Mouse (Mus musculus): ENCODE results near the gene Trp53inp2. TPM values are rescaled to one million over a fixed set of nuclear protein-coding genes. Genes with fewer than 3 reads are reported as not detected.

Trp53inp2 gene
- total and polyA plus RNA-seq, 3 experiments, result 410 to 512 (median 457) TPM

DNA sequence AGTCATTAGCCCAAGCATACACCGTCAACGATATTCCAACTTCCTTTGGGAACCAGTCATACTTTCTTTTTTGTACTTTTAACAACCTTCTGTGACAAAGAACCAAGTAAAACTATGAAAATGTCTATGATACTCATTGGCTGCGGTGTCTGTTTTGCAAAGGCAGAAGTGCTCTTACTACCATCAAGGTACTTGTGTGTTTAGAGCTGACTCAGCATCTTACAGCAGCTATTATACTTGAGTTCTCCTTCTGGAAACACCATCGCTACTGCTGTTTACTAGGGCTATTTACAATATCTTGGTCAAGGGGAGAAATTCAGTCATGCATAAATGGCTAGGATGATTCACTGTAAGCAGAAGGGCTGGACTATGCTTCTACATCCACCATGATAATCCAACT is 21.1 kb downstream of the Trp53inp2 start:
- H3K9ac ChIP-seq (ENCODE audit: low read depth, low read length), result no peak overlapping the region
- no peaks in the 10 kb centered on the region for H3K79me2 ChIP-seq (replicated peaks; ENCODE audit: control insufficient read depth, insufficient read depth, low read length)
- TF ChIP-seq EP300 (IDR thresholded peaks at IDR 0.05; ENCODE audit: insufficient read depth, low read depth, low read length) (no peak), POLR2A (IDR thresholded peaks at IDR 0.05; ENCODE audit: insufficient read depth, low read depth, low read length) (no peak), CTCF (IDR thresholded peaks at IDR 0.05) (no peak)
- no peak overlapping the region for H3K27ac ChIP-seq
- H3K4me3 ChIP-seq, result no peak overlapping the region
- DNase-seq, result no peak
- WGBS, result 97% methylated on average over 4 of the region's 4 CpGs
- peaks cover 18% of the 10 kb centered on the region for H3K36me3 ChIP-seq (ENCODE audit: control insufficient read depth, insufficient read depth, low read length)
- H3K27me3 ChIP-seq (ENCODE audit: control insufficient read depth, insufficient read depth, low read length), result no peaks in the 10 kb centered on the region
- intact Hi-C loops (cut with DNase I), result no loop called here
- no peaks in the 10 kb centered on the region for H3K4me1 ChIP-seq (ENCODE audit: control insufficient read depth, insufficient read depth, low read length)

DNA sequence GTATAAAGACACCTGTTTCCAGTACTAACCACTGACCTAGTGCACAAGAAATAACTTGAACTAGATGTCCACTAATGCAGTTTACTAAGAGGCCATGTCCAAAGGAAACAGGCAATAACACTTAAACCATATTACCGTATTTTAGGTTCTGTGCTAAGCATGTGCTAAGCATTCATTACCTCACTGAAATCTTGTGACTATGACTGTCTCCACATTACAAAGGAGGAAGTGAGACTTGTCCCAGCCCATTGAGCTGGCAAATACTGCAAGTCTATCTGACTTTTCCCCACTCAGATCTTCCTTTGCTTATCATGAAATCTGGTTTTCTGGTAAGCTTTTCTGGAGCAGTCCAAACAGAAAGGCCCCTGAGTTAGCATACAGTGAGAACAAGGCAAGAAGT is 23.8 kb downstream of the Trp53inp2 start:
- TF ChIP-seq EP300 (IDR thresholded peaks at IDR 0.05; ENCODE audit: insufficient read depth, low read depth, low read length) (no peak), POLR2A (IDR thresholded peaks at IDR 0.05; ENCODE audit: insufficient read depth, low read depth, low read length) (no peak), CTCF (IDR thresholded peaks at IDR 0.05) (no peak)
- no peak for DNase-seq
- no peaks in the 10 kb centered on the region for H3K27me3 ChIP-seq (ENCODE audit: control insufficient read depth, insufficient read depth, low read length)
- no peak overlapping the region for H3K27ac ChIP-seq
- H3K4me1 ChIP-seq (ENCODE audit: control insufficient read depth, insufficient read depth, low read length), result no peaks in the 10 kb centered on the region
- H3K9ac ChIP-seq (ENCODE audit: low read depth, low read length), result no peak overlapping the region
- 76% methylated on average over 1 of the region's 1 CpGs for WGBS
- intact Hi-C loops (cut with DNase I), result no loop called here
- H3K4me3 ChIP-seq, result no peak overlapping the region
- peaks cover 14% of the 10 kb centered on the region for H3K36me3 ChIP-seq (ENCODE audit: control insufficient read depth, insufficient read depth, low read length)
- no peaks in the 10 kb centered on the region for H3K79me2 ChIP-seq (replicated peaks; ENCODE audit: control insufficient read depth, insufficient read depth, low read length)

DNA sequence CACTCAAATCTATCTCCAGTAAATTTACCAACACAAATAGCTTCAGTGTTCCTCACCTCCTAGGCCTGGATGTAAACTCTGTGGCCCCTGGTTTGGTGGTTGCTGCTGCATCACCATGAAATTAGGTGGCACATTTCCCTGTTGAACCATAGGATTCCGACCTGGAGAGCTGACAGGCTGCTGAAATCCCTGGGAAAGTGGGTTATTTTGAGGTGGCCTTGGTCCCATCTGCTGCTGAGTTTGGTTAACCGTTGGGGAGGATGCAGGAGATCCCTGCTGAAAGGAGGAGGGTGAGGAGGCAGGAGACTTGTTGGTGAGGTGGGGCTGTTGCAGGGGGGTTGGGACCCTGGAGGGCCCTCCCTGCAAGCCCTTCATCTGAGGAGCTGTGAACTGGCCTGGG is 40.1 kb downstream of the Trp53inp2 start:
- intact Hi-C loops (cut with DNase I), result no loop called here
- H3K27ac ChIP-seq, result no peak overlapping the region
- DNase-seq, result no peak
- H3K79me2 ChIP-seq (replicated peaks; ENCODE audit: control insufficient read depth, insufficient read depth, low read length), result no peaks in the 10 kb centered on the region
- H3K9ac ChIP-seq (ENCODE audit: low read depth, low read length), result no peak overlapping the region
- no peak overlapping the region for H3K4me3 ChIP-seq
- no peaks in the 10 kb centered on the region for H3K4me1 ChIP-seq (ENCODE audit: control insufficient read depth, insufficient read depth, low read length)
- no peaks in the 10 kb centered on the region; the same call in 1 of the 2 replicates for H3K36me3 ChIP-seq (ENCODE audit: control insufficient read depth, insufficient read depth, low read length)
- 77% methylated on average over 2 of the region's 2 CpGs for WGBS
- H3K27me3 ChIP-seq (ENCODE audit: control insufficient read depth, insufficient read depth, low read length), result no peaks in the 10 kb centered on the region
- no peak for TF ChIP-seq POLR2A (IDR thresholded peaks at IDR 0.05; ENCODE audit: insufficient read depth, low read depth, low read length)
- no peak for TF ChIP-seq CTCF (IDR thresholded peaks at IDR 0.05)
- TF ChIP-seq EP300 (IDR thresholded peaks at IDR 0.05; ENCODE audit: insufficient read depth, low read depth, low read length), result no peak

DNA sequence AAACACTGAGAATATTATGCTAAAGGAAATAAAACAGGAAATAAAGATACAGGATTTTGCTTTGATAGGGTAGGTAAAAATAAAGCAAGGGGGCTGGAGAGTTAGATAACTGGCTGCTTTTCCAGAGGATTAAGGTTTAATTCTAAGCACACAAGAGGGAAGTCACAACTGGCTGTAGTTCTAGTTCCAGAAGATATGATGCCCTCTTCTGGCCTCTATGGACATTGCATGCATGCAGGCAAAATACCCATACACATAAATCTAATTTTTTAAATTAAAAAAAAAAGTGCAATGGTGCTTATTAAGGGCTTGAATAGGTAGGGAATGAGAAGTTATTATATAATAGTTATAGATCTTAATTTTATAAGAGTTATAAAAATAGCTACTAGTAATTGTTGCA is 55.6 kb downstream of the Trp53inp2 start:
- Histone ChIP-seq H3K79me2 (replicated peaks; ENCODE audit: control insufficient read depth, insufficient read depth, low read length) (0 out of 2 replicates have a peak, but pooled peaks cover 1% of the 10 kb centered on the region), H3K27me3 (ENCODE audit: control insufficient read depth, insufficient read depth, low read length) (no peaks in the 10 kb centered on the region), H3K9ac (ENCODE audit: low read depth, low read length) (no peak overlapping the region), H3K36me3 (ENCODE audit: control insufficient read depth, insufficient read depth, low read length) (peaks cover 14% of the 10 kb centered on the region), H3K4me3 (no peak overlapping the region), H3K27ac (no peak overlapping the region), H3K4me1 (ENCODE audit: control insufficient read depth, insufficient read depth, low read length) (no peaks in the 10 kb centered on the region)
- intact Hi-C loops (cut with DNase I), result no loop called here
- no peak for DNase-seq
- TF ChIP-seq CTCF (IDR thresholded peaks at IDR 0.05) (peak; percentile 76), POLR2A (IDR thresholded peaks at IDR 0.05; ENCODE audit: insufficient read depth, low read depth, low read length) (no peak)

Small RNA genes lying within 50 kb of the gene (microRNA-seq; reads per million reads assigned to microRNA genes)
- 0 reads per million in 2 experiments for gene Mir695

Other genes with a start within 250 kb of the Trp53inp2 start
- gene Itch, start 247.6 kb upstream of the Trp53inp2 start, total RNA-seq (2021), result 10 to 100 TPM; 26.4 to 26.8 TPM
- gene Itch, start 247.6 kb upstream of the Trp53inp2 start, polyA plus RNA-seq (2012; rRNA removed), result 6.9 and 10.5 TPM in 2 replicates
- 100 to 1,000 TPM; 163 to 165 TPM for gene Dynlrb1, start 144.5 kb upstream of the Trp53inp2 start, total RNA-seq (2021)
- gene Dynlrb1, start 144.5 kb upstream of the Trp53inp2 start, polyA plus RNA-seq (2012; rRNA removed), result 359 and 543 TPM in 2 replicates
- 100 to 1,000 TPM; 713 to 821 TPM for gene Map1lc3a, start 104.8 kb upstream of the Trp53inp2 start, total RNA-seq (2021)
- gene Map1lc3a, start 104.8 kb upstream of the Trp53inp2 start, polyA plus RNA-seq (2012; rRNA removed), result 933 and 1,030 TPM in 2 replicates
- 10 to 100 TPM; 26.2 to 26.6 TPM for gene Pigu, start 23.6 kb upstream of the Trp53inp2 start, total RNA-seq (2021)
- 44.8 and 73.8 TPM in 2 replicates for gene Pigu, start 23.6 kb upstream of the Trp53inp2 start, polyA plus RNA-seq (2012; rRNA removed)
- gene Ncoa6, start 92.8 kb downstream of the Trp53inp2 start, total RNA-seq (2021), result 10 to 100 TPM; 20.5 to 22.9 TPM
- 17.8 and 25.2 TPM in 2 replicates for gene Ncoa6, start 92.8 kb downstream of the Trp53inp2 start, polyA plus RNA-seq (2012; rRNA removed)
- 10 to 100 TPM; 31.6 to 33.4 TPM for gene Acss2, start 136.9 kb downstream of the Trp53inp2 start, total RNA-seq (2021)
- 39.8 and 59.2 TPM in 2 replicates for gene Acss2, start 136.9 kb downstream of the Trp53inp2 start, polyA plus RNA-seq (2012; rRNA removed)
- under 1 TPM; 0.55 to 0.73 TPM for gene Ggt7, start 137.2 kb downstream of the Trp53inp2 start, total RNA-seq (2021)
- 4.4 and 6.0 TPM in 2 replicates for gene Ggt7, start 137.2 kb downstream of the Trp53inp2 start, polyA plus RNA-seq (2012; rRNA removed)
- gene Gss, start 211.8 kb downstream of the Trp53inp2 start, total RNA-seq (2021), result 10 to 100 TPM; 13.0 to 14.0 TPM
- 14.0 and 15.3 TPM in 2 replicates for gene Gss, start 211.8 kb downstream of the Trp53inp2 start, polyA plus RNA-seq (2012; rRNA removed)
- 10 to 100 TPM; 28.6 to 43.2 TPM for gene Myh7b, start 230.2 kb downstream of the Trp53inp2 start, total RNA-seq (2021)
- 38.2 and 41.6 TPM in 2 replicates for gene Myh7b, start 230.2 kb downstream of the Trp53inp2 start, polyA plus RNA-seq (2012; rRNA removed)